Mouse (Mus musculus): Measurements from ENCODE around the gene Exoc6b.

DNA sequence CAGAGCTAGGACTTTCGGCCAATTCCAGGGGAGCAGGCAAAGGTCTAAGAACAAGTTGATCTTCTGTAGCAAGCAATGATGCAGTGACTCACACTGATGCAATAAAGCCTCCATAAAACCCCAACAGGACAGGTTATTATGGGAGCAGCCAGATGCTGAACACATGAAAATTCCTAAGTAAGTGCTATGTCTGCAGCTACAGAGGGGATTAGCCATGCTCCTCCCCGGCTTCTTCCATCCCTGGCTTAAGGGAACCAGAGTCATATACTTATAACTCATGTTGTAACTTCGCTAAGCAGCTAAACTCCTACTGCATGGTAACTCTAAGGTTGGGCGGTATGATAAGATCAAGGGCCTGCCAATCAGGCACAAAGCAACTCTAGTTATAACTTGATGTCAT lies 18.1 kb upstream of the Exoc6b start:
- TF ChIP-seq CTCF (IDR thresholded peaks at IDR 0.05; ENCODE audit: borderline replicate concordance, insufficient read depth, low read depth, low read length) = no peak
- TF ChIP-seq POLR2A (IDR thresholded peaks at IDR 0.05; ENCODE audit: borderline replicate concordance, insufficient read depth, low read length) = no peak
